Mouse (Mus musculus) forebrain, embryonic 14.5 days (tissue): ENCODE results near the gene Slc26a6. TPM values are rescaled to one million over a fixed set of nuclear protein-coding genes. Genes with fewer than 3 reads are reported as not detected.
A peak's percentile ranks its signal among the peaks of the same experiment; 100 is the strongest.

Experiments
- ATAC-seq: fragments of 200-750 bp; cut with Nextera tagmentation; 2 replicates; pipeline ENCODE4 v1.8.0; 2017; ENCODE audit warnings: mild to moderate bottlenecking, moderate library complexity
- DNase-seq: peaks from one replicate; pipeline ENCODE4 v3.0.0-alpha.2; 2015; ENCODE audit warnings: low spot score
- H3K27ac ChIP-seq: fragments of 300-500 bp; sonication (generic); 2 replicates; pipeline ENCODE4 v1.5.1; 2014; ENCODE audit warnings: low read depth, mild to moderate bottlenecking, control low read depth, low read length, moderate library complexity
- H3K27me3 ChIP-seq: fragments of 300-500 bp; sonication (generic); replicated peaks from 2 replicates; pipeline ENCODE4 v1.6.1; 2014; ENCODE audit warnings: low read length, control low read depth, mixed read lengths; ENCODE audit not compliant: control insufficient read depth, insufficient read depth
- H3K36me3 ChIP-seq: fragments of 300-500 bp; sonication (generic); 2 replicates; pipeline ENCODE4 v1.6.1; 2014; ENCODE audit warnings: low read length, control low read depth; ENCODE audit not compliant: control insufficient read depth, insufficient read depth
- H3K4me1 ChIP-seq: fragments of 300-500 bp; sonication (generic); 2 replicates; pipeline ENCODE4 v1.6.1; 2014; ENCODE audit warnings: antibody characterized with exemption, low read length, control low read depth; ENCODE audit not compliant: control insufficient read depth, insufficient read depth
- H3K4me2 ChIP-seq: fragments of 300-500 bp; sonication (generic); 2 replicates; pipeline ENCODE4 v1.6.1; 2014; ENCODE audit warnings: mild to moderate bottlenecking, control low read depth, low read length
- H3K4me3 ChIP-seq: fragments of 300-500 bp; sonication (generic); 2 replicates; pipeline ENCODE4 v1.5.1; 2014; ENCODE audit warnings: low read depth, low read length, control low read depth
- H3K9ac ChIP-seq: fragments of 300-500 bp; sonication (generic); 2 replicates; pipeline ENCODE4 v1.6.1; 2014; ENCODE audit warnings: mild to moderate bottlenecking, low read length, control low read depth, moderate library complexity
- H3K9me3 ChIP-seq: fragments of 300-500 bp; sonication (generic); replicated peaks from 2 replicates; pipeline ENCODE4 v1.6.1; 2016; ENCODE audit warnings: low read length, control low read depth, mixed read lengths; ENCODE audit not compliant: control insufficient read depth
- WGBS: fragments of 180-500 bp; shearing (Covaris S2); extraction: QIAGEN DNeasy Blood & Tissue Kit; methylation state at CpG from one replicate; pipeline ENCODE4 v1.1.7; 2014; 5-methylcytosine and 5-hydroxymethylcytosine counted together
- polyA plus RNA-seq: library from polyadenylated mRNA; unstranded; fragments of >200 nt; fragmentation: Nextera tagmentation; extraction: Ambion mirVana; gene quantifications from 2 replicates; pipeline ENCODE4 v1.2.1, GENCODE M21; 2014

Slc26a6 gene
- polyA plus RNA-seq, result 10.6 and 14.7 TPM in 2 replicates

DNA sequence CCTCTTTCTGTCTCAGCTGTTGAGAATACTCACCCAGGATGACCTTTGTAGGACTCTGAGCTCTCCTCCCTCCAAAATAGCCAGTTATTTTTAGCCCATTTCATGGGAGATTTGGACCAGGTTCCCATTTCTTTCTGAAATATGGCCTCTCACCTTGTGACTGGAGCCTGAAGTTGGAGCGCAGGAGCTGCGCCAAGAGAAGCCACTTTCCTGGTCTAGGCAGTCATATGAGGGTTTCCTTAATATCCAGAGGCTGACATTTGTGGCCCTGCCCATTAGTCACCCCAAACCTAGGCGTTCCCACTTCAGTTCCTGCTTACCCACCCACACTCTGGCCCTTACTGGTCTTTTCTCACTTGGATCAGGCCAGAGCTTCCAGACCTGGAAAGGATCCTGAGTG is at the start of gene Slc26a6:
Gene Slc26a6 (plus strand): TSS at position 308 of the 400 bp plus-strand sequence.
- ATAC-seq (no peak), DNase-seq (no peak)
- Histone ChIP-seq H3K27ac (peak within 1 kb of the TSS; percentile 76), H3K9ac (peak within 1 kb of the TSS; percentile 74), H3K4me3 (peak within 1 kb of the TSS; percentile 72), H3K36me3 (peaks cover 37% of the 10 kb centered on the region), H3K9me3 (no peaks in the 10 kb centered on the region), H3K4me2 (peak within 1 kb of the TSS; percentile 89), H3K4me1 (peaks cover 9% of the 10 kb centered on the region), H3K27me3 (no peaks in the 10 kb centered on the region)
- WGBS, result 92% methylated on average over 3 of the region's 3 CpGs

DNA sequence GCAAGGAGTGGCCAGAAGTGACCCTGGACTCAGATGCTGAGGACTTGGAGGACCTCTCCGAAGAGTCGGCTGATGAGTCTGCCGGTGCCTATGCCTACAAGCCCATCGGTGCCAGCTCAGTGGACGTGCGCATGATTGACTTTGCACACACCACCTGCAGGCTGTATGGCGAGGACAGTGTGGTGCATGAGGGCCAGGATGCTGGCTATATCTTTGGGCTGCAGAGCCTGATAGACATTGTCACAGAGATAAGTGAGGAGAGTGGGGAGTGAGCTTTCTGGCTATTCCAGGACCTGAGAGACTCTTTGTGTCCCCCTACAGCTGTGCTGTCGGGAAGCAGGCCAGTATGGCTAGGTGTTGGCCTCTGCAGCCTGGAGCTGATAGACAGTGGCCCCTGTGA is 47.3 kb upstream of the Slc26a6 start:
- Histone ChIP-seq H3K4me3 (no peak overlapping the region), H3K27me3 (no peaks in the 10 kb centered on the region), H3K4me2 (no peak overlapping the region), H3K4me1 (peaks cover 6% of the 10 kb centered on the region), H3K27ac (no peak overlapping the region), H3K9ac (no peak overlapping the region), H3K36me3 (peaks cover 65% of the 10 kb centered on the region), H3K9me3 (no peaks in the 10 kb centered on the region)
- DNase-seq (no peak), ATAC-seq (no peak)
- WGBS, result 85% methylated on average over 8 of the region's 8 CpGs

DNA sequence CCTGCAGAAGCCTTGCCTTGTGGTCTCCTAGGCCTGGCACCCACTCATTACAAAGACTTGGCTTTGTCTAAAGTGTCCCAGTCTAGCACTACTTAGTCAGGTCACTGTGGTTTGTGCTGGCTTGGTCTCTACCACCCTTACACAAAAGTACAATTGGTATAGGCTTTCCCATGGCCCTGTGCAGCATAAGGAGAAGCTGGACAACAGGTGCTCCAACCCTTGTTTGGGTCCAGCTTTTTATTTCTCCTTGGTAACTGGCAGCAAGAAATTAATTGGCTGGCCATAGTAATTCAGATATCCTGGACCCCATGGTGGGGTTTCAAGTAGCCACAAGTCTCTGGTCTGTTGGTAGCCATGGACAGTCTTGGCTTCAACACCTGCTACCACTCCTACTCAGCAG is 46.7 kb upstream of the Slc26a6 start:
- no peak overlapping the region for H3K27ac ChIP-seq
- no peaks in the 10 kb centered on the region for H3K27me3 ChIP-seq
- H3K9ac ChIP-seq, result no peak overlapping the region
- no peaks in the 10 kb centered on the region for H3K9me3 ChIP-seq
- H3K4me1 ChIP-seq, result peaks cover 6% of the 10 kb centered on the region
- DNase-seq, result no peak
- peaks cover 60% of the 10 kb centered on the region for H3K36me3 ChIP-seq
- no peak for ATAC-seq
- no peak overlapping the region for H3K4me3 ChIP-seq
- no peak overlapping the region for H3K4me2 ChIP-seq

DNA sequence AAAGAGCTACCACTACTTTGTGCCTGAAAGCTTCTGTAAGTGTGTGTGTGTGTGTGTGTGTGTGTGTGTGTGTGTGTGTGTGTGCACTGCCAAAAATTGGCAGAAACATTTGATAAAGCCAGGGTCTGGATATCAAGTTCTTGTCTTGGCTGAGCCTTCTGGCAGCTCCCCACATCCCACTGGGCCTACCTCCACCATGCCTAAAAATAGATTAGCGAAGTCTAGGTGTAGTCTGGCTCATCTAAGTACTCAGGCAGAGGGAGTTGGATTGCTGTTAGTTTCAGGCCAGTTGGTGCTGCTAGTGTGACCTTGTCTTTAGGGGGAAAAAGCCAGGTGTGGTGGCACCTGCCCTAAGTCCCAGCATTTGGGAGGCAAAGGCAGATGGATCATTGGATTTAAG is 46.3 kb upstream of the Slc26a6 start:
- 94% methylated on average over 1 of the region's 1 CpGs for WGBS

DNA sequence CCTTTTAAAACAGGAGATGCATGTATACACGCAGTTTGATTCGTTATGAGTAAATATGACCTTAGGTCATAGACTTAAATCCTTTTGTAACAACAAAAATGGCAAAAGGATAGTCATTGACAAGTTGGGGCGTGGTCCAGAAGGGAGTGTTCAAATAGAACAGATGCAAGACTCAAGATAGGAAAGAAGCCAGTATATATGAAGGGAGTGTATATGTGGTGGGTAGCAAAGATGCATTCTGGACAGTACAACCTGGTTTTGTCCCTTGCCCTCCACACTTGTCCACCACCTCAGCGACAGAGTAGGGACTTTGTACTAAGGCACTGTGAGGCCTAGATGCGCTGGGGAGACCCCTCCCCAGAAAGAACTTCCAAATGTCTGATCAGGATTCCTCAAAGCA is 45.4 kb upstream of the Slc26a6 start:
- H3K9me3 ChIP-seq, result no peaks in the 10 kb centered on the region
- H3K4me3 ChIP-seq, result no peak overlapping the region
- DNase-seq (no peak), ATAC-seq (peak; percentile 24)
- no peak overlapping the region for H3K9ac ChIP-seq
- 77% methylated on average over 5 of the region's 5 CpGs for WGBS
- peaks cover 6% of the 10 kb centered on the region for H3K4me1 ChIP-seq
- no peak overlapping the region for H3K4me2 ChIP-seq
- no peak overlapping the region for H3K27ac ChIP-seq
- no peaks in the 10 kb centered on the region for H3K27me3 ChIP-seq
- H3K36me3 ChIP-seq, result peaks cover 59% of the 10 kb centered on the region

More for the DNA sequence above, 46.3 kb upstream of the Slc26a6 start:
- Histone ChIP-seq H3K27ac (no peak overlapping the region), H3K27me3 (no peaks in the 10 kb centered on the region), H3K4me3 (no peak overlapping the region), H3K9me3 (no peaks in the 10 kb centered on the region), H3K4me1 (peaks cover 6% of the 10 kb centered on the region), H3K9ac (no peak overlapping the region), H3K4me2 (no peak overlapping the region), H3K36me3 (peaks cover 60% of the 10 kb centered on the region)
- DNase-seq (no peak), ATAC-seq (no peak)

DNA sequence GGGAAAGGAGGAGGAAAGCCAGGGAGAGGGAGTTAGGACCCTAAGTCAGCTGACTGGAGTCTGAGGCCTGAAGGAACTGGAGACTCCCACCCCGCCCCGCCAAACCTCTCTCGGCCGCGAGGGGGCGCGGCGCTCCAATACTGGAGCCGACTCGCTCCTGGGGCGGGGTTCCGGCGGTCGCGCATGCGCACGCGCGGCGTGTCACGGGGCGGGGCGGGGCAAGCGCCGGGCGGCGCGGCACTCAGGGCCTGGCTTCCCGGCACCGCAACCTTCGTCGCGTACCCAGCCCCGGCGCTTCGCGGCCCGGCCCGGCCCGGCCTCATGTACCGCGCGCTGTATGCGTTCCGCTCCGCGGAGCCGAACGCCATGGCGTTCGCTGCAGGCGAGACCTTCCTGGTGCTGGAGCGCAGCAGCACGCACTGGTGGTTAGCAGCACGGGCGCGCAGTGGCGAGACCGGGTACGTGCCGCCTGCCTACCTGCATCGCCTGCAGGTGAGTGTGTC is 44.9 kb upstream of the Slc26a6 start, which contains the start of gene Nckipsd:
Gene Nckipsd (plus strand): TSS at position 206 of the 503 bp plus-strand sequence.
- Histone ChIP-seq H3K9ac (peak within 1 kb of the TSS; percentile 91), H3K36me3 (peaks cover 57% of the 10 kb centered on the region), H3K4me2 (peak within 1 kb of the TSS; percentile 95), H3K4me3 (peak within 1 kb of the TSS; percentile 72), H3K27ac (peak within 1 kb of the TSS; percentile 5; the same call in 1 of the 2 replicates), H3K27me3 (no peaks in the 10 kb centered on the region), H3K9me3 (no peaks in the 10 kb centered on the region), H3K4me1 (peaks cover 6% of the 10 kb centered on the region)
- DNase-seq (peak; percentile 95), ATAC-seq (peak; percentile 92)
- WGBS, result under 1% methylated on average over 53 of the region's 62 CpGs

DNA sequence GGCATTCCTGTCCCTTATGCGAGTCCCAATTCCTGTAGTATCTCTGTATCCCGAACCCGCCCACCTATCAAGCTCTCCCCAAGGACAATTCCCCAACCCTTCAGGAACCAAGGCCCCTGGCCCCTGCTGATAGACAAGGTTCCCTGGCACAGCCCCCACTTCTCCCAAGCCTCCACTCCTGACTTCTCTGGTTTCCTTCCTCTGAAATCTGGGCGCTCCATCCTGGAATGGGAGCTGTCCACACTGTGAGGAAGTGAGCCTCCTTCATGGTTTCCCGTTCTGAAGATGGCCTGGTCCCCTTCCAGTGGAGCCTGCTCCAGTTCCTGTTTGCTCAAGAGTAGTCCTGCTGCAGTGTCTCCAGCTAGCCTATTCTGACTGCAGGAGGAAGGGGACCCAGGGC is 43.9 kb upstream of the Slc26a6 start:
- Histone ChIP-seq H3K9me3 (no peaks in the 10 kb centered on the region), H3K4me3 (peak overlapping the region; percentile 72)

DNA sequence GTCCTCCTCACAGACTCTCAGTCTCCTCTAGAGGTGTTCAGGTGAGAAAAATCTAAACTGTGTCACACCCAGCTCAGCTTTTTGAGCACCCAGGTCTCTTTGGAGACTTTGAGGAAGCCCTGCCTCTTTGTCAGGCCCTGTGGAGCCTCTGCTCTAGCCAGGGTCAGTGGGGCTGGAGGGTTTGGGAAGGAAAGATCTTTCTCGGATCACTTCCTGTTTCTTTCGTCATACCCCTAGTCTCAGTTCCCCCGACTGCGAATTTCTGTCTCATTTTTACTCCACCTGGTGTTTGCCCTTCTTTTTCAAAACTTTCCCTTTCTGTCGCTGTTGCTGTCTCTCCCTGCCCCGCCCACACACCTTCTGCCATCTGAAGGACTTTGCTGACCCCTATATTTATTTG is 43.4 kb upstream of the Slc26a6 start:
- Histone ChIP-seq H3K4me3 (no peak overlapping the region), H3K36me3 (peaks cover 53% of the 10 kb centered on the region), H3K27me3 (no peaks in the 10 kb centered on the region), H3K27ac (no peak overlapping the region), H3K4me1 (peaks cover 6% of the 10 kb centered on the region), H3K4me2 (no peak overlapping the region), H3K9ac (no peak overlapping the region), H3K9me3 (no peaks in the 10 kb centered on the region)
- no peak for DNase-seq
- 85% methylated on average over 6 of the region's 6 CpGs for WGBS
- no peak for ATAC-seq

More for the DNA sequence above, 43.9 kb upstream of the Slc26a6 start:
- no peak for ATAC-seq
- Histone ChIP-seq H3K4me1 (peaks cover 6% of the 10 kb centered on the region), H3K36me3 (peaks cover 53% of the 10 kb centered on the region), H3K9ac (peak overlapping the region; percentile 91; the same call in 1 of the 2 replicates), H3K27ac (no peak overlapping the region), H3K4me2 (peak overlapping the region; percentile 95), H3K27me3 (no peaks in the 10 kb centered on the region)
- DNase-seq, result no peak
- 64% methylated on average over 5 of the region's 5 CpGs for WGBS

DNA sequence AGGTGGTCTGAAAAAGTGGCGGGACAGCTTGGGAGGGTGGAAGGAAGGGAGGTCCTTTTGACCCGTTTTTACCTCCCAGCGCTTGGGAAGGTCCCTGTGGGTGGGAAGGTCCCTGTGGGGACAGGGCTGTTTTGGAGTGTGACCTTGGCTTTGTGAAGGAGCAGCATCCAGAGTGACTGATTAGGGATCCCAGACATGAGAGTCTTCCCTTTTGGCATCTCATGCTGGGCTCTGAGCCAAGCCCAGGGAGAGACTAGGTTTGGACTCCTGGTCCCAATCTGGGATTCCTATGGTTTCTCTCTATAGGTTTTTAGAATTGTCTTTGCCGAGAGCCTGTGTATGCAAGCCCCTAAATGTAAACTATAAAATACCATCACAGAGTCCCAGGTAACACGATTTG is 42.6 kb upstream of the Slc26a6 start:
- Histone ChIP-seq H3K27me3 (no peaks in the 10 kb centered on the region), H3K4me1 (peaks cover 6% of the 10 kb centered on the region), H3K9ac (no peak overlapping the region), H3K27ac (no peak overlapping the region), H3K9me3 (no peaks in the 10 kb centered on the region), H3K36me3 (peaks cover 53% of the 10 kb centered on the region), H3K4me2 (no peak overlapping the region), H3K4me3 (no peak overlapping the region)
- 84% methylated on average over 5 of the region's 5 CpGs for WGBS
- DNase-seq (no peak), ATAC-seq (no peak)
